Mouse (Mus musculus): ENCODE measurements around the gene Med20. TPM values are rescaled to one million over a fixed set of nuclear protein-coding genes. Genes with fewer than 3 reads are reported as not detected.

The Med20 gene
- polyA plus RNA-seq, 1 experiment from 2014 or later = 50.4 TPM

GRCm38 (mm10) chr17:47588517-47588916 lies 22.9 kb upstream of the Med20 start:
- H3K36me3 ChIP-seq (replicated peaks) = no peaks in the 10 kb centered on the region
- no peaks in the 10 kb centered on the region for H3K9me3 ChIP-seq
- no peak overlapping the region for H3K4me3 ChIP-seq
- peaks cover 4% of the 10 kb centered on the region; the same call in 1 of the 2 replicates for H3K4me1 ChIP-seq
- H3K4me2 ChIP-seq = no peak overlapping the region
- H3K9ac ChIP-seq = no peak overlapping the region
- H3K27ac ChIP-seq = no peak overlapping the region
- no peaks in the 10 kb centered on the region for H3K27me3 ChIP-seq (replicated peaks)
- WGBS = 84% methylated on average over 8 of the region's 8 CpGs
- ATAC-seq (replicated peaks) = no peak

GRCm38 (mm10) chr17:47591073-47591472 lies 20.3 kb upstream of the Med20 start:
- peaks cover 26% of the 10 kb centered on the region for H3K4me1 ChIP-seq
- no peak for ATAC-seq (replicated peaks)
- no peaks in the 10 kb centered on the region for H3K27me3 ChIP-seq (replicated peaks)
- H3K4me2 ChIP-seq = no peak overlapping the region
- H3K36me3 ChIP-seq (replicated peaks) = no peaks in the 10 kb centered on the region
- H3K27ac ChIP-seq = no peak overlapping the region
- no peak overlapping the region for H3K9ac ChIP-seq
- H3K4me3 ChIP-seq = no peak overlapping the region
- WGBS = 88% methylated on average over 3 of the region's 3 CpGs
- H3K9me3 ChIP-seq = no peaks in the 10 kb centered on the region

GRCm38 (mm10) chr17:47593215-47593853 lies 18.0 kb upstream of the Med20 start:
- no peaks in the 10 kb centered on the region for H3K27me3 ChIP-seq (replicated peaks)
- under 1% methylated on average over 58 of the region's 63 CpGs for WGBS
- H3K36me3 ChIP-seq (replicated peaks) = no peaks in the 10 kb centered on the region
- H3K9ac ChIP-seq = peak overlapping the region; percentile 69
- H3K9me3 ChIP-seq = no peaks in the 10 kb centered on the region
- H3K4me2 ChIP-seq = peak overlapping the region; percentile 98
- peak overlapping the region; percentile 74 for H3K4me3 ChIP-seq
- peaks cover 43% of the 10 kb centered on the region for H3K4me1 ChIP-seq
- peak; percentile 91 for ATAC-seq (replicated peaks)
- peak overlapping the region; percentile 76 for H3K27ac ChIP-seq

DNA sequence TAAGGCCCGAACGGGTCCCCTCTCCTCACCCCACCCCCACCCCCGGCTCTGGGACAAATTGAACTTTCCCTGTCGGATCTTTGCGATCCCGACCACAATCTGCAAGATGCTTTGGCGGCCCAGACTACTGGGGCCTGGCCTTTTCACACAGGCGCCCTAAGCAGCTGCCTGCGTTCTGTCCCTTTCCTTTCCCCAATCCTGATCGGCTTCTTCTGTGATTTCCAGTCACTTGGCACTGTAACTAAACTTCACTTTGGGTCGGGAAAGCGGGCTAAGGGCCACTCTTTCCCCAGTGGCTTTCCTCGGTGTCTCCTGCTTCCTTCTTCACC lies 17.6 kb upstream of the Med20 start:
- Histone ChIP-seq H3K4me3 (peak overlapping the region; percentile 74), H3K36me3 (replicated peaks) (no peaks in the 10 kb centered on the region), H3K9me3 (no peaks in the 10 kb centered on the region), H3K27me3 (replicated peaks) (no peaks in the 10 kb centered on the region), H3K4me1 (peaks cover 43% of the 10 kb centered on the region), H3K4me2 (peak overlapping the region; percentile 98), H3K9ac (peak overlapping the region; percentile 69), H3K27ac (peak overlapping the region; percentile 76)
- WGBS = 0% methylated on average over 13 of the region's 13 CpGs
- peak; percentile 21; the same call in 1 of the 2 replicates for ATAC-seq (replicated peaks)

- H3K36me3 ChIP-seq (replicated peaks) = 0 out of 2 replicates have a peak, but pooled peaks cover under 1% of the 10 kb centered on the region
- ATAC-seq (replicated peaks) = 0 out of 2 replicates have a peak, but pooled peaks have one; percentile 1
- WGBS = under 1% methylated on average over 43 of the region's 43 CpGs
- H3K4me2 ChIP-seq = peak overlapping the region; percentile 98
- peak overlapping the region; percentile 69 for H3K9ac ChIP-seq
- peak overlapping the region; percentile 74 for H3K4me3 ChIP-seq
- H3K9me3 ChIP-seq = no peaks in the 10 kb centered on the region
- peak overlapping the region; percentile 76 for H3K27ac ChIP-seq
- H3K27me3 ChIP-seq (replicated peaks) = no peaks in the 10 kb centered on the region
- H3K4me1 ChIP-seq = peaks cover 43% of the 10 kb centered on the region
Measured at GRCm38 (mm10) chr17:47594183-47594968, 17.0 kb upstream of the Med20 start.

DNA sequence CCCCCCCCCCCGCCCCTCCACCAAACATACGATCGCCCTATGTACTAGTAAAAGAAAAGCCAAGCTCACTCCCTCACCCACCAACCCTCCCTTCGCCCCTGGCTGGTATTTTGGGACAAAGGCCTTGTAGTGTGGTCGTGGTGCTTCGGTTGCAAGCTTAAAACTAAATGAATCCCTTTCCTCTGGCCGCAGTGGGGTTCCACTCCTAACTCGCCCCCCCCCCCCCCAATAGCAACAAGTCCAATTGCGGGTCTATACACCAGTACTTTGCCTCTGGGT lies 16.5 kb upstream of the Med20 start:
- Histone ChIP-seq H3K36me3 (replicated peaks) (0 out of 2 replicates have a peak, but pooled peaks cover 2% of the 10 kb centered on the region), H3K4me3 (peak overlapping the region; percentile 74), H3K9me3 (no peaks in the 10 kb centered on the region), H3K27ac (peak overlapping the region; percentile 76), H3K4me2 (peak overlapping the region; percentile 98), H3K9ac (0 out of 2 replicates have a peak overlapping the region, but pooled peaks have one; percentile 1), H3K27me3 (replicated peaks) (no peaks in the 10 kb centered on the region), H3K4me1 (peaks cover 43% of the 10 kb centered on the region)
- ATAC-seq (replicated peaks) = no peak
- 0% methylated on average over 8 of the region's 9 CpGs for WGBS

GRCm38 (mm10) chr17:47595248-47596161 lies 15.9 kb upstream of the Med20 start:
- ATAC-seq (replicated peaks) = peak; percentile 14; the same call in 1 of the 2 replicates
- peaks cover 43% of the 10 kb centered on the region for H3K4me1 ChIP-seq
- no peaks in the 10 kb centered on the region for H3K27me3 ChIP-seq (replicated peaks)
- H3K9me3 ChIP-seq = no peaks in the 10 kb centered on the region
- peak overlapping the region; percentile 5; the same call in 1 of the 2 replicates for H3K9ac ChIP-seq
- 0 out of 2 replicates have a peak, but pooled peaks cover 2% of the 10 kb centered on the region for H3K36me3 ChIP-seq (replicated peaks)
- peak overlapping the region; percentile 98 for H3K4me2 ChIP-seq
- 3% methylated on average over 21 of the region's 21 CpGs for WGBS
- peak overlapping the region; percentile 76 for H3K27ac ChIP-seq
- H3K4me3 ChIP-seq = peak overlapping the region; percentile 74

- H3K27me3 ChIP-seq (replicated peaks) = no peaks in the 10 kb centered on the region
- peak overlapping the region; percentile 76 for H3K27ac ChIP-seq
- H3K4me1 ChIP-seq = peaks cover 43% of the 10 kb centered on the region
- no peak for ATAC-seq (replicated peaks)
- WGBS = 22% methylated on average over 6 of the region's 6 CpGs
- no peaks in the 10 kb centered on the region for H3K9me3 ChIP-seq
- 0 out of 2 replicates have a peak overlapping the region, but pooled peaks have one; percentile 74 for H3K4me3 ChIP-seq
- peaks cover 8% of the 10 kb centered on the region for H3K36me3 ChIP-seq (replicated peaks)
- peak overlapping the region; percentile 98 for H3K4me2 ChIP-seq
- peak overlapping the region; percentile 5; the same call in 1 of the 2 replicates for H3K9ac ChIP-seq
Measured at GRCm38 (mm10) chr17:47596162-47596838, 15.1 kb upstream of the Med20 start.

DNA sequence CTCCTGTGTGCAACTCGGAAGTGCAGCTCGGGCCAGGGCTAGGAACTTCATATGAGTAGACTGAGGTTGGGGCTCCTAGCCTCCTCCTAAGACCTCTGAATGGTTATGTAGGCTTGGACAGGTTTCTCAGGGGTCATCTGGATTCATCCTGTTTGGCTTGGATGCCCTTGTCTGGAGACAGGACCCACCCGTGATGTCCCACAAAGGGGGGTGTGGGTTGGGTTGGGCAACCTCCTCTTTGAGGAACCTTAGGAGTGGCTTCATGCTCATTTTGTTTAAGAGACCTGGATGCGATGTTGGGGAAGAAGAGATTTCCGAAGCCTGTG lies 14.6 kb upstream of the Med20 start:
- H3K4me3 ChIP-seq = no peak overlapping the region
- peak overlapping the region; percentile 76; the same call in 1 of the 2 replicates for H3K27ac ChIP-seq
- H3K9me3 ChIP-seq = no peaks in the 10 kb centered on the region
- 38% methylated on average over 5 of the region's 5 CpGs for WGBS
- no peak for ATAC-seq (replicated peaks)
- H3K9ac ChIP-seq = no peak overlapping the region
- peaks cover 13% of the 10 kb centered on the region for H3K36me3 ChIP-seq (replicated peaks)
- H3K4me2 ChIP-seq = peak overlapping the region; percentile 98
- H3K4me1 ChIP-seq = peaks cover 43% of the 10 kb centered on the region
- H3K27me3 ChIP-seq (replicated peaks) = no peaks in the 10 kb centered on the region

DNA sequence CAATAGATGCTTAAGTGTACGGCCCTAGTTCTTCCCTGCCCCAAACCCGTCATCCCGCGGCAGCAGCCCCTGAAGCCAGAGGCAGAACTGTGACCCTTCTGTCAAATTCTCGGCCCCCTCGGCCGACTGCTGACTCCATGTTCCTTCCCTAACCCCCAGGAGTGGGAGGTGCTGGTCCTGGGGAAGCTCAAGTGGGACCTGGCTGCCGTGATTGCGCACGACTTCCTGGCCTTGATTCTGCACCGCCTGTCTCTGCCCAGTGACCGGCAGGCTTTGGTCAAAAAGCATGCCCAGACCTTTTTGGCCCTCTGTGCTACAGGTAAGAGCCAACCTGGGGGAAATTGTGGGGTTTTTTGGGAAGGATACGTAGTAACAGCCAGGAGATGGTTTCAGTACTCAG lies 14.1 kb upstream of the Med20 start:
- Histone ChIP-seq H3K4me1 (peaks cover 43% of the 10 kb centered on the region), H3K4me3 (no peak overlapping the region)

GRCm38 (mm10) chr17:47597838-47598579 lies 13.4 kb upstream of the Med20 start:
- H3K4me1 ChIP-seq = peaks cover 41% of the 10 kb centered on the region
- 23% methylated on average over 10 of the region's 10 CpGs for WGBS
- H3K9me3 ChIP-seq = no peaks in the 10 kb centered on the region
- H3K27ac ChIP-seq = no peak overlapping the region
- no peak overlapping the region for H3K4me3 ChIP-seq
- H3K36me3 ChIP-seq (replicated peaks) = peaks cover 23% of the 10 kb centered on the region
- no peak for ATAC-seq (replicated peaks)
- no peak overlapping the region for H3K9ac ChIP-seq
- no peaks in the 10 kb centered on the region for H3K27me3 ChIP-seq (replicated peaks)
- H3K4me2 ChIP-seq = no peak overlapping the region

More for the DNA sequence above, 14.1 kb upstream of the Med20 start:
- Histone ChIP-seq H3K9ac (no peak overlapping the region), H3K27me3 (replicated peaks) (no peaks in the 10 kb centered on the region), H3K4me2 (peak overlapping the region; percentile 98; the same call in 1 of the 2 replicates), H3K9me3 (no peaks in the 10 kb centered on the region), H3K27ac (0 out of 2 replicates have a peak overlapping the region, but pooled peaks have one; percentile 76), H3K36me3 (replicated peaks) (peaks cover 17% of the 10 kb centered on the region)
- 51% methylated on average over 13 of the region's 13 CpGs for WGBS
- no peak for ATAC-seq (replicated peaks)

Data from midbrain, embryonic 15.5 days (tissue).